Mouse (Mus musculus) embryonic fibroblast, embryonic 13.5 days (primary cell): ENCODE measurements at regions not wholly inside any gene's neighbourhood (a gene's known extent, or its start where the extent isn't known, plus 50 kb on each side); places are given as distances from the start of the nearest gene placed in this dataset.

Source experiments
- H3K27ac ChIP-seq: 2 replicates; pipeline ENCODE4 v1.5.1; 2012; ENCODE audit warnings: low read length, control low read depth, inconsistent platforms; ENCODE audit not compliant: insufficient read depth
- H3K4me1 ChIP-seq: 2 replicates; pipeline ENCODE4 v1.6.1; 2011; ENCODE audit warnings: low read length; ENCODE audit not compliant: control insufficient read depth, insufficient read depth
- H3K4me3 ChIP-seq: 2 replicates; pipeline ENCODE4 v1.5.1; 2011; ENCODE audit warnings: mild to moderate bottlenecking, control low read depth, low read length; ENCODE audit not compliant: insufficient read depth
- CTCF ChIP-seq: IDR thresholded peaks from 2 replicates; pipeline ENCODE4 v1.5.1; 2011; ENCODE audit warnings: mild to moderate bottlenecking, control low read depth, low read length, moderate library complexity, borderline replicate concordance; ENCODE audit not compliant: insufficient read depth
- POLR2A ChIP-seq: IDR thresholded peaks from 2 replicates; pipeline ENCODE4 v1.6.1; 2011; ENCODE audit warnings: low read depth, mild to moderate bottlenecking, control low read depth, low read length, moderate library complexity

DNA sequence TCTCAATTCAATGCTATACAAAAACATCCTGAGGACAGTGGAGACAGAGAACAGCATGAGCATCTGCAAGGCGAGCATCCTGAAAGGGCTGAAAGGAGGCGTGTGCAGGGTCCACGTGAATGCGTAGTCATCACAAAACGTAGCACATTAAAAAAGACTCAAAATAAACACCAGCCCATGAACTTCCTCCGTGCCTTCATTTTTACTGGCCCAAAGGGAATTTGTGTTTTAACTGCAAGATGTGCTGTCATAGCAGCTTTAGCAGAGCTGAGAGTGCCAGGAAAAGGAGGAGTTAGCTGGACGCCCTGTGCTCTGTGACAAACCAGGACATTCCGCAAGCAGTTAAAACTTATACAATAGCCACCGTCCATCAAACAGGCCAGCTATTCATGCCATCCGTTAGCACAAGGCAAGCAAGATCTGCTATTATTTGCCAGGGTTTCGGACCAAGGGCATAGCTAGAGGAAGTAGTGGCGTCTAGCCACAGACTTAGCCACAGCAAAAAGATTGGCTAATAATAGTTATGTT, 92.9 kb upstream of the Stmnd1 start:
- TF ChIP-seq POLR2A (no peak), CTCF (no peak)
- H3K4me3 ChIP-seq: no peak overlapping the region

DNA sequence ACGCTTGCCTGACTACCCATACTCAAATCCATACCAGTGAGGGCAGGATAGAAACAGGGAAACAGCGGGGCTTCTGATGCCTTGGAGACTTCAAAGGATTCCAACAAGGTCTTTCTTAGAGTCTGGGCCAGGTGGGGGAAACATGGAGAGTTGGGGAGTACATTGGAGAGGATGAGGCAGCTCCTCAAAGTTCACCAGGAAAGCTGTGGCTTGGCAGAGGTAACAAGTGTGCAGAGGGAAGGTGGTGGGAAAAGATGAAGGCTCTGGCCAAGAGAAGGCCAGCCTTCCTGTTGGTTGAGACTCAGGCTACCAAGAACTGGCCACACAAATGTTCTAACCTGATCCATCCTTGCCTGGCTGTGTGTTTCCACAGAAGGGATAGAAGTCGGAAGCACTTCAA, 93.6 kb upstream of the Stmnd1 start:
- Histone ChIP-seq H3K27ac (no peak overlapping the region), H3K4me3 (no peak overlapping the region), H3K4me1 (no peaks in the 10 kb centered on the region)
- TF ChIP-seq CTCF: no peak
- TF ChIP-seq POLR2A: no peak

More for the DNA sequence above, 92.9 kb upstream of the Stmnd1 start:
- Histone ChIP-seq H3K27ac (no peak overlapping the region), H3K4me1 (no peaks in the 10 kb centered on the region)

DNA sequence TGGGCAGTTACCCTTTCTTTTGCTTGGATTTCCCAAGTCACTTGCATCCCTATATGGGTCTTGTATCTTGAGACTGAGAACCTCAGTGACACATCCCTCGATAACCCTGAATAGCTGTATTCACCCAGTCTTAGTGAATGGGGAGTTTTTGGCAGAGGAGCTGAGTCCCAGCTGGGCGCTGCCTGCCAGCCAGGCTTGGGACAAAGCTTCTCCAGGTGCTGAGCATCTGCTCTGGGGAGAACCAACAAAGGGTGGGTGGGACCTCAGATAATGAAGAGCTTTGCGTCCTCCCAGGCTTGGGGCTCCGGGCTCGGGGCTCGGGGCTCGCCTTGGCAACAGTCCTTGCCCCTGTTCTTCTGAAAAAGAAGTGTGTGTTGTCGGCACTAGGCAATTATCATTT, 100.4 kb upstream of the Stmnd1 start:
- TF ChIP-seq CTCF (no peak), POLR2A (no peak)
- H3K4me3 ChIP-seq: no peak overlapping the region
- H3K4me1 ChIP-seq: no peaks in the 10 kb centered on the region
- H3K27ac ChIP-seq: no peak overlapping the region

DNA sequence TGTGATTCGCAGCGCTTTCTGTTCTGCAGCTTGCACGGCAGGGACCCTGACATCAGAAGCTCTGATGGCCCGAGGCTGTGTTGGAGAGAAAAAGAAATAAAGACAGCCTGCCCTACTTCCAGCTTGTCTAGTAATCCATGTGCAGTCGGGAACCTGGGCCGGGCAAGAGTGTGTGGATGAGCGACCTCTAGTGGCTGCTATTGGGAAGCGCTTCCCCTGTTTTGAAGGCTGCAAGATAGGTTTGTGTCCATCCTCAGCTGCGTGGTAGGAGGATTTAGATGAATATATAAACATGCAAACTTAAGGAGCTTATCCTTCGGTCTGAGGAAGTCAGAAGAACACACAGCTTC, 111.5 kb upstream of the Stmnd1 start:
- TF ChIP-seq CTCF (peak; percentile 77; the same call in 1 of the 2 replicates), POLR2A (no peak)
- Histone ChIP-seq H3K4me1 (no peaks in the 10 kb centered on the region), H3K27ac (no peak overlapping the region), H3K4me3 (no peak overlapping the region)

DNA sequence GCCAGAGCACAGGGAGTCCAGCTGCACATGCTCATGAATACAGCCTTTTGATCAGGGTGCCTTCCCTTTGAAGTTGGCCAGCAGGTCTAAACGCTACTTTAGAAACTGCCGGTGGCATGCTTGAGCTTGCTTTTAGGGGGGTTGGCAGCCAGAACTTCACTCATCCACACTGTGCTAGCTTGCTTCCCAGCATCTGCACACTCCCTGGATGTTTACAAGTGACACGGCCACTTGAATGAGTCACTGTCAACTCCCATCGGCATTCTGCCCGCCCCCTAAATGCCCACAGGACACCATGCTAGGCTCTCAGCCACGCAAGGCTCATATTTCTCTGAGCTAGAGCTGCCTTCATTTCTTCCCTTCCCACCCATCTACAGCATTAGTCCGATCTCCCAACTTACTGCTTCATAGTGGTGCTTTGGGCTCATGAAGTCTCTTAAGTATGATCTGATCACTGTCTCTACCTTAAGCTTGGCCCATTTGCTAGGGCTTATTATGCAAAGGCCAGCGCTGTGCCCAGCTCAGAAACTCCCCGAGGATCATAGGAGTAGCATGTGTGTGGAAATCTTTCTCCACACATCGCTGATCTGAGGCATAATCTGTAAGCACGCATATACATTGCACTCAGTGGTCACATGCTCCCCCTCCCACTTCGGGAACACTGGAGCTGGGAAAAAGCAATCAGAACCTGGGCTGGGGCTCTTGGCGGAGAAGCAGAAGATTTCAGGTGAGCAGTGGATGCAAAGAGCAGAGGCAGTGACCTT, 112.1 kb upstream of the Stmnd1 start:
- Histone ChIP-seq H3K27ac (no peak overlapping the region), H3K4me1 (no peaks in the 10 kb centered on the region), H3K4me3 (no peak overlapping the region)
- no peak for TF ChIP-seq POLR2A
- TF ChIP-seq CTCF: no peak

DNA sequence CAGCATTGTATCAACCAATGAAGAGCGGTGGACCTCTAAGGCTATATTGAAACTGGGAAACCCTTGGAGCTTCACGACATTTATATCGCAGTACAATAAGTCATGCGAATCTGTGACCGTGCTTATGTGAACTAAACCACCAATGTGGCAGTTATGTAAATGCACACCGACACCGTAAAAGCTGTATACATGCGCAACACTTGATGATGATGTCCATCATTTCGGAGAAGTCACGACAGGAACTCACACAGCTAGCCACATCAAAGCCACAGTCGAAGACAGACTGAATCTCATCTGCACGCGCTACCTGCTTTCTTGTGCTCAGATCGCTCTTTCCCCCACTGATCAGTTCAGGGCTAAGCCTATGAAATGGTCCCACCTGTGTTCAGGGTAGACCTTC, 114.2 kb upstream of the Stmnd1 start:
- no peak overlapping the region for H3K27ac ChIP-seq
- TF ChIP-seq CTCF: no peak
- no peak for TF ChIP-seq POLR2A
- H3K4me1 ChIP-seq: no peaks in the 10 kb centered on the region

DNA sequence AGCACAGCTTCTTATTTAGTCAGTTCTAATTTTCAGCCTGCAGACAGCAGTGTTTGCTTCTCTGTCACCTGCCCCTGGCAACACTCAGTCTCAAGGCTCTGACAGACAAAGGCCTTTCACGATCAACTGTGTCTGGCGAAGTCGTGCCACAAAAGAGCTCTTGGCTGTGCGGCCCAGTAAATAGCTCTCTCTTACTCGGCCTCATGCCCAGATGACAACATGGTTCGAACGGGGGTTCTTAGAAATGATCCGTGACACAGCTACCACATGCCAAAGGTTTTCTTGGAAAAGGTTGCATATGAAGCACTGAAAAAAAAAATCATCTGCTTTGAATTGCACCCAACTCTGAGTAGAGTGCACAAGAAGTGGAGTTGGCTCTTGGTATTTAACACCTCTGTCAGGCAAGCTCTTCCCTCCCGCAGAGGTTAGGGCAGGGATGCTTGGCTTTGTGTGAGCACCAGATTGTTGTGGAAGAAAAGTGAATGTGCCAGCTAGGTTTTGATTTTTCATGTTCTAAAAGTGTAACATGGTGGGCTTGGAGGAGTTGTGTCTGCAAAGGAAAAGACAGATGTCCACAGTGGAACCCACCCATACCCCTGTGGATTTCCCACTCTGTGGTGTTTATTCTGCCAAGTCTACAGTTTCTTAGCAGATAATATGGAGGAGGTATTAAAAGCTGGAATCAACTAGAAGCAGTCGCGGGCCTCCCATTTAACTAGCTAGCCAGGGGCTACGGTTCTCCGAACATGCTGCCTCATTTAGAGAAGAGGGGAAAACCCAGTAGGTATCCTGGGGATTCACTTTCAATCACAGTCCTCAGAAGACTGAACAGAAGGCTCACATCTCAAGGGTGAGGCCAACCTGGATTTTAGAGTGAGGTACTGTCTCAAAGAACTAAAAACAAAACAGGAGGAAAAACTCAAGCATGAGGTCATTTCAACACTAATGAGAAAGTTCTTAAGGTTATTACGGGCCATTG, 120.0 kb upstream of the Stmnd1 start:
- Histone ChIP-seq H3K4me3 (no peak overlapping the region), H3K4me1 (no peaks in the 10 kb centered on the region), H3K27ac (no peak overlapping the region)
- no peak for TF ChIP-seq CTCF
- TF ChIP-seq POLR2A: no peak

More for the DNA sequence above, 114.2 kb upstream of the Stmnd1 start:
- no peak overlapping the region for H3K4me3 ChIP-seq

DNA sequence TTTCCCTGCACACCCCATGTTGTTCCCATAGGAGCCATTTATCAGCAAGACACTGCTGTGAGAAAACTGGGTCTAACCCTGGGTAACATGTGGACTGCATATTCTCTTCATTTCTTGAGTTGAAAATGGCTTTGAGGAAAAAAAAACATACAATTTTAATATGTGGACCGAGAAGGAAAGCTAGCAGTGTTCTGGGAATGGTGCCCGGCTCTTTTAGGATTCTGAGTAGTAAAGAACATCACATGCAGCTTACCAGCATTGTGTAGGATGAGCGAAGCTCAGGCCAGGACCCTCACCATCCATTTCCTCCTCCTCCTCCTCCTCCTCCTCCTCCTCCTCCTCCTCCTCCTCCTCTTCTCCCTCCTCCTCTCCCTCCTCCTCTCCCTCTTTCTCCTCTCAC, 133.5 kb upstream of the Stmnd1 start:
- H3K4me1 ChIP-seq: peaks cover 3% of the 10 kb centered on the region; the same call in 1 of the 2 replicates
- no peak for TF ChIP-seq POLR2A
- H3K27ac ChIP-seq: no peak overlapping the region
- H3K4me3 ChIP-seq: no peak overlapping the region

DNA sequence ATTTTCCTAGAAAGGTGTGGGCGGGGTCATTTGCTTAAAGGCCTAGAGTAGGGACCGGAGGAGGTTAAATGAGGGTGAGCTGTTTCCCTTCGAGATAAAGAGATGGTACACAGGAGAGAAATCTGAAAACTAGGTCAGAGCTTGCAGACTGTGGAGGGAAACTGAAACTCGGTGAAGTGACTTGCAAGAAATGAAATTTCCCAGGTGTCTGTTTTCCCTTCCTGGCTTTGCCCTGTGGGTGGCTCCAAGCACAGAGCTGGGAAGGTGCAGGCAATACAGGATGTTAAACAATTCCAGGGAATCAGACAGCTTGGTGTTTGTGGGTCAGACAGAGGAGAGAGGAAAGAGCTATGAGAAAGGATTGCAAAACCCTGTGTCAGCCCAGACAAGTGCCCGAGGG, 134.3 kb upstream of the Stmnd1 start:
- Histone ChIP-seq H3K4me3 (no peak overlapping the region), H3K27ac (no peak overlapping the region), H3K4me1 (peaks cover 3% of the 10 kb centered on the region; the same call in 1 of the 2 replicates)
- TF ChIP-seq CTCF (no peak), POLR2A (no peak)

DNA sequence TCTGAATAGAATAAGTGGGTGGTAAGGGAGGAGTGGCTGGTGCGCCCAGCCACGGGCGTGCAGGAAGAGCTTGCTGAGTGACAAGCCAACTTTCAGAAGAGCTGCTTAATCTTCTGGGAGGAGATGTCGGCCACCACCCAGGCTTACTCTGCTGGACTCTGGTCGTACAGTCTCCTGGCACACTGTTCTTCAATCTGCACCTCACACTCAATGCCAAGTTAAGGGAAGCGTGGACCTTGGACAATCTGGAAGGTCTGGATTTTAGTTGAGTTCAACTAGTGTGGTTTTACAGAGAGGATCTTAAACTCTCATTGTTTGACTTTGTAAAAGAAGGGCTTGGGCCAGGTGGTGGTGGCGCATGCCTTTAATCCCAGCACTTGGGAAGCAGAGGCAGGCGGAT, 138.1 kb upstream of the Stmnd1 start:
- TF ChIP-seq CTCF (no peak), POLR2A (no peak)

More for the DNA sequence above, 138.1 kb upstream of the Stmnd1 start:
- H3K27ac ChIP-seq: no peak overlapping the region
- H3K4me1 ChIP-seq: no peaks in the 10 kb centered on the region
- no peak overlapping the region for H3K4me3 ChIP-seq
